Mouse (Mus musculus): ENCODE results near the gene Slc5a4a.

DNA sequence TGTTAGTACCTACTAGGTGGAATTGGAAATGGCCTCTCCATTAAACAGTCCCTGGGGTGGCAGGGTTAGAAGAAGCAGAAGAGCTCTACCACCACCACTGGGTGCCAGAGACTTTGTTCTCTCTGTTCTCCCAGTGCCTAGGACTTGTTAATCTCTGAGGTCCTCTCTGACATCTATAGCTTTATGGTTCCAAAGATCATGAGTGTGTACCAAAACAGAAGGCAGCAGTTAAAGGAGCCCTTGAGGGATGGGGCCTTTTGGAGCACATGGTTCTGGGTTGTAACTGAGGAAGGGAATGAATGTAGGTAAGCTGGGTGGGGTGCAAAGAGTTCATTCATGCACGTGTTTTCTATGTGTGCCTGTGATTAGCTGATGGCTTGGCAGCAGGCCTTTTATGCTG lies 10.8 kb downstream of the Slc5a4a start:
- no peak for TF ChIP-seq EP300 (optimal IDR thresholded peaks at IDR 0.05)
- no peak for TF ChIP-seq CTCF (IDR thresholded peaks at IDR 0.05; ENCODE audit: low read depth)
